Mouse (Mus musculus) MEL (cell line): Measurements from ENCODE around the gene Nudt8. TPM values are rescaled to one million over a fixed set of nuclear protein-coding genes. Genes with fewer than 3 reads are reported as not detected.

Source experiments
- DNase-seq: peaks from one replicate; pipeline ENCODE4 v3.0.0; 2011; ENCODE audit warnings: low read depth, low spot score
- H3K27ac ChIP-seq: 2 replicates; pipeline ENCODE4 v1.5.1; 2012; ENCODE audit warnings: low read depth, mild to moderate bottlenecking, control low read depth, low read length, moderate library complexity; ENCODE audit not compliant: control insufficient read depth
- H3K27me3 ChIP-seq, 2 experiments: fragments of 150-350 bp in 1 of 2; sonication (generic) in 1 of 2; 2 replicates each; pipeline ENCODE4 v1.6.1; 2012; ENCODE audit warnings: low read length in 2 of 2, mild to moderate bottlenecking in 2 of 2, improper control_type of control experiment in 1 of 2, moderate library complexity in 1 of 2; ENCODE audit not compliant: insufficient read depth in 2 of 2, control insufficient read depth in 1 of 2
- H3K36me3 ChIP-seq, 2 experiments: 2 replicates each; pipeline ENCODE4 v1.6.1; 2012 to 2014; ENCODE audit warnings: low read length in 2 of 2, improper control_type of control experiment in 1 of 2, inconsistent platforms in 1 of 2, mild to moderate bottlenecking in 1 of 2; ENCODE audit not compliant: insufficient read depth in 2 of 2, control insufficient read depth in 1 of 2
- H3K4me1 ChIP-seq, 2 experiments: fragments of 150-350 bp in 1 of 2; sonication (generic) in 1 of 2; 2 replicates each; pipeline ENCODE4 v1.6.1; 2012; ENCODE audit warnings: low read length in 2 of 2, improper control_type of control experiment in 1 of 2, mild to moderate bottlenecking in 1 of 2; ENCODE audit not compliant: insufficient read depth in 2 of 2, control insufficient read depth in 1 of 2
- H3K4me3 ChIP-seq, 2 experiments: fragments of 150-350 bp in 1 of 2; sonication (generic) in 1 of 2; 2 replicates each; pipeline ENCODE4 v1.5.1; 2012; ENCODE audit warnings: low read depth in 2 of 2, low read length in 2 of 2, mild to moderate bottlenecking in 2 of 2, moderate library complexity in 2 of 2, control low read depth in 1 of 2, improper control_type of control experiment in 1 of 2; ENCODE audit not compliant: control insufficient read depth in 1 of 2, insufficient read depth in 1 of 2
- H3K79me2 ChIP-seq: 2 replicates; pipeline ENCODE4 v1.6.1; 2012; ENCODE audit warnings: mild to moderate bottlenecking, low read length, moderate library complexity; ENCODE audit not compliant: control insufficient read depth, poor library complexity, insufficient read depth
- H3K9ac ChIP-seq: 2 replicates; pipeline ENCODE4 v1.6.1; 2012; ENCODE audit warnings: low read depth, mild to moderate bottlenecking, control low read depth, low read length, moderate library complexity; ENCODE audit not compliant: control insufficient read depth, poor library complexity, severe bottlenecking
- H3K9me3 ChIP-seq: fragments of 150-350 bp; sonication (generic); replicated peaks from 2 replicates; pipeline ENCODE4 v1.6.1; 2012; ENCODE audit warnings: mild to moderate bottlenecking, low read length, improper control_type of control experiment, moderate library complexity; ENCODE audit not compliant: insufficient read depth
- BHLHE40 ChIP-seq: IDR thresholded peaks from 2 replicates; pipeline ENCODE4 v1.6.1; 2012; ENCODE audit warnings: low read depth, mild to moderate bottlenecking, inconsistent platforms, low read length, improper control_type of control experiment, borderline replicate concordance
- CHD1 ChIP-seq: IDR thresholded peaks from 2 replicates; pipeline ENCODE4 v1.6.1; 2012; ENCODE audit warnings: low read depth, mild to moderate bottlenecking, inconsistent platforms, low read length, improper control_type of control experiment
- E2F4 ChIP-seq: IDR thresholded peaks from 2 replicates; pipeline ENCODE4 v1.6.1; 2011; ENCODE audit warnings: low read depth, low read length, improper control_type of control experiment, borderline replicate concordance
- EP300 ChIP-seq, 2 experiments: IDR thresholded peaks; 2 replicates each; pipeline ENCODE4 v1.6.1; 2011; ENCODE audit warnings: improper control_type of control experiment in 2 of 2, low read length in 2 of 2, low read depth in 1 of 2, mild to moderate bottlenecking in 1 of 2
- HCFC1 ChIP-seq: IDR thresholded peaks from 2 replicates; pipeline ENCODE4 v1.6.1; 2012; ENCODE audit warnings: low read depth, mild to moderate bottlenecking, inconsistent platforms, low read length, improper control_type of control experiment, moderate library complexity
- JUND ChIP-seq: IDR thresholded peaks from 2 replicates; pipeline ENCODE4 v1.6.1; 2011; ENCODE audit warnings: low read depth, mild to moderate bottlenecking, improper control_type of control experiment, low read length
- MEF2A ChIP-seq: IDR thresholded peaks from 2 replicates; pipeline ENCODE4 v1.6.1; 2014; ENCODE audit warnings: low read depth, mild to moderate bottlenecking, inconsistent platforms, low read length, improper control_type of control experiment; ENCODE audit not compliant: poor library complexity, insufficient replicate concordance, severe bottlenecking; ENCODE audit errors: extremely low read depth
- MXI1 ChIP-seq: IDR thresholded peaks from 2 replicates; pipeline ENCODE4 v1.6.1; 2011; ENCODE audit warnings: mild to moderate bottlenecking, low read depth, low read length, improper control_type of control experiment
- MYC ChIP-seq: IDR thresholded peaks from 2 replicates; pipeline ENCODE4 v1.6.1; 2011; ENCODE audit warnings: low read depth, mild to moderate bottlenecking, low read length, improper control_type of control experiment, moderate library complexity
- POLR2A ChIP-seq, 2 experiments: IDR thresholded peaks; 2 replicates each; pipeline ENCODE4 v1.6.1; 2011 to 2012; ENCODE audit warnings: low read length in 2 of 2, mild to moderate bottlenecking in 2 of 2, control low read depth in 1 of 2, improper control_type of control experiment in 1 of 2, low read depth in 1 of 2, moderate library complexity in 1 of 2; ENCODE audit not compliant: control insufficient read depth in 1 of 2, insufficient read depth in 1 of 2, poor library complexity in 1 of 2
- POLR2AphosphoS2 ChIP-seq: IDR thresholded peaks from 2 replicates; pipeline ENCODE4 v1.6.1; 2011; ENCODE audit warnings: low read length, improper control_type of control experiment
- TAL1 ChIP-seq: IDR thresholded peaks from 2 replicates; pipeline ENCODE4 v1.6.1; 2012; ENCODE audit warnings: mild to moderate bottlenecking, inconsistent platforms, low read length, moderate library complexity, mixed read lengths
- TBP ChIP-seq: IDR thresholded peaks from 2 replicates; pipeline ENCODE4 v1.8.0; 2011; ENCODE audit warnings: low read depth, low read length, improper control_type of control experiment
- UBTF ChIP-seq: IDR thresholded peaks from 2 replicates; pipeline ENCODE4 v1.6.1; 2012; ENCODE audit warnings: low read depth, mild to moderate bottlenecking, inconsistent platforms, low read length, improper control_type of control experiment, moderate library complexity, borderline replicate concordance; ENCODE audit not compliant: insufficient read depth
- USF1 ChIP-seq: IDR thresholded peaks from 2 replicates; pipeline ENCODE4 v1.6.1; 2014; ENCODE audit warnings: low read depth, mild to moderate bottlenecking, inconsistent platforms, low read length, improper control_type of control experiment, moderate library complexity
- USF2 ChIP-seq, 2 experiments: IDR thresholded peaks; 2 replicates each; pipeline ENCODE4 v1.6.1; 2011 to 2012; ENCODE audit warnings: improper control_type of control experiment in 2 of 2, low read length in 2 of 2, borderline replicate concordance in 1 of 2, inconsistent platforms in 1 of 2, low read depth in 1 of 2, mild to moderate bottlenecking in 1 of 2; ENCODE audit not compliant: insufficient read depth in 1 of 2
- ZNF384 ChIP-seq: IDR thresholded peaks from 2 replicates; pipeline ENCODE4 v1.6.1; 2012; ENCODE audit warnings: low read depth, mild to moderate bottlenecking, inconsistent platforms, low read length, improper control_type of control experiment
- polyA plus RNA-seq, 2 experiments: library from polyadenylated mRNA; stranded (reverse) in 1 of 2; unstranded in 1 of 2; fragments of >175 nt in 1 of 2; fragments of >200 nt in 1 of 2; gene quantifications; 2 replicates each; pipeline versions ENCODE4 v1.2.1 to v1.2.4; 2012; ENCODE audit warnings: low replicate concordance in 2 of 2, low read depth in 1 of 2; ENCODE audit not compliant: insufficient read length in 2 of 2, insufficient read depth in 1 of 2, missing spikeins in 1 of 2
- total RNA-seq: library from RNA; depleted of rRNA; stranded (reverse); fragments of 300-350 nt; gene quantifications from 2 replicates; pipeline ENCODE4 v1.2.3, GENCODE M21; 2012

Gene Nudt8
- total and polyA plus RNA-seq, 3 experiments, result 58.1 to 71.5 TPM; not detected in 1

DNA sequence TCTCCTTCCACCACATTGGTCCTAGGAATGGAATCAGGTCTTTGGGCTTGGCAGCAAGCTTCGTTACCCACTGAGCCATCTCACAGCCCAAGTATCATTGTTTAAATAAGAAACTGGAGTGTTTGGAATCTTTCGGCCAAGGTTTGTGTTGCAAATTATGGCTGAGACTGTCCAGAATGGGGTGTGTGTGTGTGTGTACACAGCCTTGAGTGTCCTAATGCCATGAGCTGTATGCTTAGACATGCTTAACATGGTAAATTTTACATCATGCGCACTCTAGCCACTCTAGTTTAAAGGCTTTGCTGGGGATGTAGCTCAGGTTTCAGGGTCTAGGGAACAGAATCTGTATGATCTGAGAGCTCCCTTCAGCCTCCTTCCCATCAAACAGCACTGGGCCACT is 4.9 kb upstream of the Nudt8 start:
- H3K79me2 ChIP-seq, result peaks cover under 1% of the 10 kb centered on the region; the same call in 1 of the 2 replicates
- H3K27ac ChIP-seq, result no peak overlapping the region
- peaks cover 0 to 9% of the 10 kb centered on the region in 2 experiments; a peak in 2 of 4 replicates for H3K4me1 ChIP-seq
- no peak for DNase-seq
- no peak overlapping the region for H3K4me3 ChIP-seq
- H3K27me3 ChIP-seq, result peaks cover 3 to 8% of the 10 kb centered on the region in 2 experiments
- TF ChIP-seq TAL1, result no peak
- no peak for TF ChIP-seq JUND
- no peak for TF ChIP-seq EP300 (IDR thresholded peaks at IDR 0.05; ENCODE audit: low read depth in 1 of 2, low read length in 2 of 2)
- no peak for TF ChIP-seq MEF2A
- no peak for TF ChIP-seq HCFC1
- TF ChIP-seq USF2 (IDR thresholded peaks at IDR 0.05; ENCODE audit: borderline replicate concordance in 1 of 2, insufficient read depth in 1 of 2, low read depth in 1 of 2, low read length in 2 of 2), result no peak
- no peak for TF ChIP-seq POLR2A (IDR thresholded peaks at IDR 0.05; ENCODE audit: control insufficient read depth in 1 of 2, insufficient read depth in 1 of 2, low read depth in 1 of 2, low read length in 2 of 2, poor library complexity in 1 of 2)
- no peak for TF ChIP-seq BHLHE40
- no peak for TF ChIP-seq CHD1
- no peak for TF ChIP-seq MYC
- no peak for TF ChIP-seq UBTF
- no peak for TF ChIP-seq USF1
- no peak for TF ChIP-seq MXI1
- no peak for TF ChIP-seq POLR2AphosphoS2
- no peak for TF ChIP-seq ZNF384
- no peak for TF ChIP-seq TBP
- peaks cover 0 to 5% of the 10 kb centered on the region in 2 experiments; a peak in 2 of 4 replicates for H3K36me3 ChIP-seq
- H3K9me3 ChIP-seq, result no peaks in the 10 kb centered on the region
- no peak overlapping the region for H3K9ac ChIP-seq

DNA sequence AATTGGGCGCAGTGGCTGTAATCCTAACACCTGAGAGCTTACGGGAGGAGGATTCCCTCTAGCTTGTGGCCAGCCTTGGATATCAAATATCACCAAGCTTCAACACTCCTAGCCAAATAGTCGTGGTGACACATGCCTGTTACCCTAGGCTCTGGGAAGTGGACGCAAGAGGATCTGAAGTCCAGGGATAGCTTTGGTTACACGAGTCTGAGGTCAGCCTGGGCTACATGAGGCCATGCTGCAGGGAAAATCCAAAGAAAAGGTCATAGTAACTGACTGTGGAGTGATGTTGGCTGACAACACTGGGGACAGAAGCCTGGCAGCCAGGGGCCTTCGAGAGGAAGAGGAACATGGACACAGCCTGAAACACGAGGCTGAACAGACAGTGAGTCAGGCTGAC is 4.3 kb upstream of the Nudt8 start:
- no peak overlapping the region for H3K27ac ChIP-seq
- H3K4me1 ChIP-seq, result peaks cover 0 to 9% of the 10 kb centered on the region in 2 experiments; a peak in 2 of 4 replicates
- H3K9ac ChIP-seq, result no peak overlapping the region
- peaks cover 1% of the 10 kb centered on the region; the same call in 1 of the 2 replicates for H3K79me2 ChIP-seq
- no peak for TF ChIP-seq E2F4
- H3K27me3 ChIP-seq, result peaks cover 3 to 8% of the 10 kb centered on the region in 2 experiments
- DNase-seq, result no peak
- H3K9me3 ChIP-seq, result no peaks in the 10 kb centered on the region
- peaks cover 0 to 5% of the 10 kb centered on the region in 2 experiments; a peak in 2 of 4 replicates for H3K36me3 ChIP-seq
- H3K4me3 ChIP-seq, result no peak overlapping the region
